Mouse (Mus musculus) hindbrain, embryonic 12.5 days (tissue): ENCODE measurements at regions not wholly inside any gene's neighbourhood (a gene's known extent, or its start where the extent isn't known, plus 50 kb on each side); places are given as distances from the start of the nearest gene placed in this dataset.
"Not testable (repeated sequence)": the region's sequence is repeated elsewhere in the genome, so short reads cannot be mapped to it uniquely, and the experiment has no call there.

Source experiments
- ATAC-seq: fragments of 200-750 bp; cut with Nextera tagmentation; 2 replicates; pipeline ENCODE4 v1.8.0; 2017; ENCODE audit warnings: moderate TSS enrichment; ENCODE audit not compliant: low FRiP score
- H3K27ac ChIP-seq: fragments of 300-500 bp; sonication (generic); 2 replicates; pipeline ENCODE4 v1.5.1; 2016; ENCODE audit warnings: mild to moderate bottlenecking
- H3K27me3 ChIP-seq: fragments of 300-500 bp; sonication (generic); 2 replicates; pipeline ENCODE4 v1.6.1; 2016; ENCODE audit warnings: mild to moderate bottlenecking
- H3K36me3 ChIP-seq: fragments of 300-500 bp; sonication (generic); 2 replicates; pipeline ENCODE4 v1.6.1; 2016; ENCODE audit warnings: mild to moderate bottlenecking
- H3K4me1 ChIP-seq: fragments of 300-500 bp; sonication (generic); 2 replicates; pipeline ENCODE4 v1.6.1; 2016
- H3K4me2 ChIP-seq: fragments of 300-500 bp; sonication (generic); replicated peaks from 2 replicates; pipeline ENCODE4 v1.6.1; 2016; ENCODE audit warnings: mild to moderate bottlenecking
- H3K4me3 ChIP-seq: fragments of 300-500 bp; sonication (generic); 2 replicates; pipeline ENCODE4 v1.5.1; 2016; ENCODE audit warnings: mild to moderate bottlenecking
- H3K9ac ChIP-seq: fragments of 300-500 bp; sonication (generic); 2 replicates; pipeline ENCODE4 v1.6.1; 2016; ENCODE audit warnings: mild to moderate bottlenecking, moderate library complexity
- H3K9me3 ChIP-seq: fragments of 300-500 bp; sonication (generic); replicated peaks from 2 replicates; pipeline ENCODE4 v1.6.1; 2016; ENCODE audit warnings: mild to moderate bottlenecking
- WGBS: fragments of 180-500 bp; shearing (Covaris S2); methylation state at CpG from one replicate; pipeline ENCODE4 v1.1.7; 2016; 5-methylcytosine and 5-hydroxymethylcytosine counted together

DNA sequence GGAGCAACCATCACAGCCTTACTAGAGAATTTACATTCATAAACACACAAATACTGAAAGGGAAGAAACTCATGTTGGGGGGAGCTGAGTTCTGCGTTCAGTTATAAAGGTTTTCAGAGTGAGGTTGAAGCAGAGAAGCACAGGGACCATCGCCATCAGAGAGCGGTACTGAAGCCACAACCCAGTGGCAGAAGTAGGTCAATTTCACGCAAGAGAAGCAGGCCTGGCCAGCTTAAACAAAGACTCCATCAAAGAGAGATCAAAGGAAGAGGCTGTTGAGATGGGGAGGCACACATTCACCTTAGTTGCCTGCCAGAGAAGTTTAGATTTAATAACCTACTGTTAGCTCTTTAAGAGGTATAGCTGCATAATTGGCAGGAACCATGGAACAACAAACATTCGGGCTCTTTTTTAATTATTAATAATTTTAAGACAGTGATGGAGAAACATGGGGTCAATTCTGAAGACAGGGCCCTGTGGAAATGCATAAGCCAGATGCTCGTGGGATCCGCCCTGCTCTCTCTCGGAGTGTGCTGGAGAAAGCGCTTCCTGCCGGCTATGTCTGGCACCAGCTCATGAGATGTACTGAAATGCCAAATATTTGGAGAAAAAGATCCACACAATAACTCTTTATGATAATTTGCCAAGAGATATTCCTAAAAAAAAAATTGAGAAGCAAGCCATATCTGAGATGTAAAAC, 119.8 kb upstream of the Creb1 start:
- no peak overlapping the region for H3K9ac ChIP-seq
- H3K9me3 ChIP-seq = no peaks in the 10 kb centered on the region
- H3K4me2 ChIP-seq = no peak overlapping the region
- no peak overlapping the region for H3K4me3 ChIP-seq
- WGBS = 79% methylated on average over 10 of the region's 10 CpGs
- ATAC-seq = no peak
- no peaks in the 10 kb centered on the region for H3K27me3 ChIP-seq
- no peak overlapping the region for H3K27ac ChIP-seq
- no peaks in the 10 kb centered on the region for H3K36me3 ChIP-seq
- no peaks in the 10 kb centered on the region for H3K4me1 ChIP-seq

- no peaks in the 10 kb centered on the region for H3K9me3 ChIP-seq
- ATAC-seq = no peak
- H3K27ac ChIP-seq = no peak overlapping the region
- H3K4me3 ChIP-seq = no peak overlapping the region
- H3K27me3 ChIP-seq = no peaks in the 10 kb centered on the region
- no peaks in the 10 kb centered on the region for H3K4me1 ChIP-seq
- no peaks in the 10 kb centered on the region for H3K36me3 ChIP-seq
- no peak overlapping the region for H3K4me2 ChIP-seq
- no peak overlapping the region for H3K9ac ChIP-seq
- 89% methylated on average over 4 of the region's 4 CpGs for WGBS
These were observed 120.5 kb upstream of the Creb1 start for GRCm38 (mm10) chr1:64411851-64412480.

- H3K4me3 ChIP-seq = no peak overlapping the region
- ATAC-seq = no peak
- WGBS = 72% methylated on average over 4 of the region's 4 CpGs
- no peaks in the 10 kb centered on the region for H3K36me3 ChIP-seq
- H3K4me2 ChIP-seq = no peak overlapping the region
- no peak overlapping the region for H3K9ac ChIP-seq
- H3K4me1 ChIP-seq = no peaks in the 10 kb centered on the region
- no peak overlapping the region for H3K27ac ChIP-seq
- no peaks in the 10 kb centered on the region for H3K27me3 ChIP-seq
- no peaks in the 10 kb centered on the region for H3K9me3 ChIP-seq
These were observed 123.5 kb upstream of the Creb1 start for GRCm38 (mm10) chr1:64408807-64409582.

GRCm38 (mm10) chr1:64391525-64391924, 140.9 kb upstream of the Creb1 start:
- no peak overlapping the region for H3K9ac ChIP-seq
- ATAC-seq = no peak
- H3K27me3 ChIP-seq = no peaks in the 10 kb centered on the region
- no peaks in the 10 kb centered on the region for H3K36me3 ChIP-seq
- H3K27ac ChIP-seq = no peak overlapping the region
- no peaks in the 10 kb centered on the region for H3K4me1 ChIP-seq
- no peak overlapping the region for H3K4me3 ChIP-seq
- 76% methylated on average over 8 of the region's 8 CpGs for WGBS
- H3K9me3 ChIP-seq = no peaks in the 10 kb centered on the region
- H3K4me2 ChIP-seq = no peak overlapping the region

DNA sequence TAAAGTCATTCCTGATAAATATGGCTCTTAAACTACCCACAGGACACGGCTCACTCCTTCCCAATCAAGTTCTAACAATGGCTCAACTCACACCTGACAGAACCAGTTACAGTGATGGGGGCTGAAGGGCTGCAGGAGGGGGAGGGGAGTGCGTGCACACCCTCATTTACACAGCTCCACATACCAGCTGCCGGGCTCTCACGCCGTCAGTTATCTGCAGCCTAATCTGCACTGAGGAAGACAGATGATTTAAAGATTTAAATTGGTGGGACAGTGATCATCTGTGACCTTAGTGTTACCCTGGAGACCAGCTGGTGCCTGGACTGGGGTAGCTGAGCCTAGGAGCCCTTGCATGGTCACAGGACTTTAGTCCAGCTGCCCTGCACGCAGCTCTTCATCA, 151.2 kb upstream of the Creb1 start:
- Histone ChIP-seq H3K4me2 (peak overlapping the region; percentile 24; the same call in 1 of the 2 replicates), H3K36me3 (no peaks in the 10 kb centered on the region), H3K9ac (peak overlapping the region; percentile 6; the same call in 1 of the 2 replicates), H3K4me3 (no peak overlapping the region), H3K9me3 (no peaks in the 10 kb centered on the region), H3K27me3 (no peaks in the 10 kb centered on the region), H3K27ac (no peak overlapping the region), H3K4me1 (peaks cover 15% of the 10 kb centered on the region)
- 22% methylated on average over 6 of the region's 6 CpGs for WGBS
- peak; percentile 91 for ATAC-seq

DNA sequence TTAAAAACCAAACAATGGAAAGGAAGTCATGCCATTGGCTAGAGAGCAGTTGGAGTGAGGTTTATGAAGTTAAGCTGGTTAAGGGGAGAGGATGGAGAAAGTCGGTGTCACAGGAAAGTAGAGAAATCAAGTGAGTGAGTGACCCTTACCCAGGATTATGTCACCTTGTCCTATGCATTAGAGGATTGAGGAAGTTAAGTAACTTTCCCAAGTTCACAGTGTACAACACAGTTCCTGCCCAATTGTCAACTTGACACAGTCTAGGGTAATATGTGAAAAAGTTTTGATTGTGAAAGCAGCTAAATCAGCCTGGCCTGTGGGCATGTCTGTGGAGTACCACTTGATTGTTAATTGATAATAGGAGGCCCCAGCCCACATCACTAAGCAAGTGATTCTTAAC, 156.0 kb upstream of the Creb1 start:
- H3K4me2 ChIP-seq, H3K27me3 ChIP-seq, H3K4me3 ChIP-seq, H3K9me3 ChIP-seq, H3K36me3 ChIP-seq, H3K9ac ChIP-seq, H3K27ac ChIP-seq, ATAC-seq: not testable (repeated sequence)
- peaks cover 12% of the 10 kb centered on the region for H3K4me1 ChIP-seq
- WGBS = 85% methylated on average over 1 of the region's 1 CpGs

DNA sequence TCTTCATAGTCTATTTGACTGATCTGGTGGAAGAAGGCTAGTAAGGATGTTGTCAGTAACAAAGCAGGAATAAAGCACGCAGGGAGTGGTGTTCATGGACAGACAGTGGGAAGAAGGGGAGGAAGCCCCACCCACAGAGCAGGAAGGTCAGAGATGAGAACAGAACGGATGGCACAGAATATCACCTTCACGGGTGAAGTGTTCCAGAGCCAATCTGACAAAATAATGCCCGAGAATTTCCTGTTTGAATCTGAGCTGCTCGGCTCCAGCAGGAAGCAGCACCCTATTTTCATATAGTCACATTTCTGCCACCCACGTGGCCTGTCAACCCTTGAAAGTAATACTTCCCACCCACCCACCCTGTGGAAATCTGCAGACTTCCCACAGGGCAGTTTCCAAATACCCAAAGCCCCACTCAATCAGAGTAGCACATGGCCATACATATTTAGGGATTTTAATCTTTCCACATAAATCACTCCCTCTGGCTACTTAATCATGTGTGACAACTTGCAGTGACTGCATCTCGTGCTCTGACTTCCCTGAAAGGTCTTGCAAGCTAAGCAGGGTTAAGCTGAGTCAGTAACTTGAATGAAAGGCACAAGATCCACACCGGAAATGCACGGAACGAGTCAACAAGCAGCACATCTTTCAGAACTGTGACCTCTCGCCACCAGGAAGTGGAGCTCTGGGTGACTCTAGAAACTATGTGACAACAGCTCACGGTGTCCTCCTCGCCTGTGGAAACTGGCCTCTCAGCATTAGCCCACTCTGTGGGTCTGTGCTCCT, 158.0 kb upstream of the Creb1 start:
- H3K4me1 ChIP-seq = 0 out of 2 replicates have a peak, but pooled peaks cover under 1% of the 10 kb centered on the region

DNA sequence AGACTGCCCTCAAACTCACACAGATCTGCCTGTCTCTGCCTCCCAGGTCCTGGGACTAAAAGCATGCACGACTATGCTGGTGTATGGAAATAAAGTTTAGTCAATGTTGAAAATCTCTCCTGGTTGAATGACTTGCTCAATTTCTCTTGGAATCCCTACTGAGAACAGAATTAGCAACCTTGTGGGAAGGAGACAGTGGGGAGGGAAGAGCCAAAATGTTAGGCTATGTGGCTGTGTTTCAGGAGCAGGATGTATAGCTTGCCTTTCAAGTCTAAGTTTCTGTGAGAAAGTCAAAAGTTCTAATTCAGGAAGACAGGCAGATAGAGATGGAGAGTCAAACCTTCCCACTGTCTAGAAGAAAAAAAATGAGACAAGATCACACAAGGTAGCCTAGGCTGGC, 168.3 kb upstream of the Creb1 start:
- Histone ChIP-seq H3K9me3 (no peaks in the 10 kb centered on the region), H3K4me1 (peaks cover 3% of the 10 kb centered on the region; the same call in 1 of the 2 replicates), H3K27ac (no peak overlapping the region), H3K9ac (no peak overlapping the region), H3K27me3 (no peaks in the 10 kb centered on the region), H3K4me3 (no peak overlapping the region), H3K4me2 (no peak overlapping the region), H3K36me3 (no peaks in the 10 kb centered on the region)
- WGBS = 77% methylated on average over 1 of the region's 1 CpGs
- no peak for ATAC-seq

More for the DNA sequence above, 158.0 kb upstream of the Creb1 start:
- Histone ChIP-seq H3K27ac (no peak overlapping the region), H3K4me2 (no peak overlapping the region), H3K9me3 (peaks cover 8% of the 10 kb centered on the region), H3K4me3 (no peak overlapping the region), H3K9ac (no peak overlapping the region), H3K36me3 (no peaks in the 10 kb centered on the region), H3K27me3 (no peaks in the 10 kb centered on the region)
- 55% methylated on average over 13 of the region's 13 CpGs for WGBS
- ATAC-seq = no peak

GRCm38 (mm10) chr1:64361959-64362638, 170.3 kb upstream of the Creb1 start:
- H3K4me1 ChIP-seq = peaks cover 3% of the 10 kb centered on the region; the same call in 1 of the 2 replicates
- H3K4me3 ChIP-seq = no peak overlapping the region
- 81% methylated on average over 4 of the region's 4 CpGs for WGBS
- no peak overlapping the region for H3K9ac ChIP-seq
- H3K27me3 ChIP-seq = no peaks in the 10 kb centered on the region
- H3K9me3 ChIP-seq = no peaks in the 10 kb centered on the region
- H3K27ac ChIP-seq = no peak overlapping the region
- no peaks in the 10 kb centered on the region for H3K36me3 ChIP-seq
- no peak overlapping the region for H3K4me2 ChIP-seq
- no peak for ATAC-seq

GRCm38 (mm10) chr1:64343268-64343667, 189.2 kb upstream of the Creb1 start:
- Histone ChIP-seq H3K4me1 (peaks cover 4% of the 10 kb centered on the region; the same call in 1 of the 2 replicates), H3K27ac (no peak overlapping the region), H3K4me3 (no peak overlapping the region), H3K27me3 (no peaks in the 10 kb centered on the region), H3K36me3 (no peaks in the 10 kb centered on the region), H3K9me3 (no peaks in the 10 kb centered on the region), H3K9ac (no peak overlapping the region), H3K4me2 (no peak overlapping the region)
- WGBS = 76% methylated on average over 3 of the region's 3 CpGs
- no peak for ATAC-seq

DNA sequence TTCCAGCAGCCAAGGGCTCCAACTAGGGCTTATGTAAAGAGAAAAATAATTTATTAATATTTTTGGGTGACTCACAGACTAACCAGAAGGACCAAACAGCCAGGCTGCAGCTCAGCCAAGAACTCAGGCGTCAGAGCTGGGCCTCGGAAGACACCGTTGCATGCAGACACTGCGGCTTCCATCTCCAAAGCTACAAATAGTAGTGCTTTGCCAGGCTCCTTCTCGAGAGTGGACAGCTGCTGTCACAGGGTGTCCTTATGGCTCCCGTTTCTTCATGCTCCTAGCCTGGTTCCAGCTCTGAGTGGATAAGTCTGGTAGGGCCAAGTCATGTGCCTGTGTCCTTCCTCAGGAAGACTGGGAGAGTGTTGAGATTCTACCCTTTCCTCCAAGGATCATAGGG, 190.8 kb upstream of the Creb1 start:
- Histone ChIP-seq H3K9me3 (no peaks in the 10 kb centered on the region), H3K36me3 (no peaks in the 10 kb centered on the region), H3K4me3 (no peak overlapping the region), H3K9ac (no peak overlapping the region), H3K27ac (no peak overlapping the region), H3K4me1 (peaks cover 11% of the 10 kb centered on the region), H3K4me2 (no peak overlapping the region), H3K27me3 (no peaks in the 10 kb centered on the region)
- ATAC-seq = no peak
- 84% methylated on average over 6 of the region's 6 CpGs for WGBS
